Mouse (Mus musculus) cerebellum, adult 11-12 months (tissue): ENCODE results near the gene Hgf.

Experiments
- DNase-seq: peaks from one replicate; pipeline ENCODE4 v3.0.0; 2022

The Hgf gene

DNA sequence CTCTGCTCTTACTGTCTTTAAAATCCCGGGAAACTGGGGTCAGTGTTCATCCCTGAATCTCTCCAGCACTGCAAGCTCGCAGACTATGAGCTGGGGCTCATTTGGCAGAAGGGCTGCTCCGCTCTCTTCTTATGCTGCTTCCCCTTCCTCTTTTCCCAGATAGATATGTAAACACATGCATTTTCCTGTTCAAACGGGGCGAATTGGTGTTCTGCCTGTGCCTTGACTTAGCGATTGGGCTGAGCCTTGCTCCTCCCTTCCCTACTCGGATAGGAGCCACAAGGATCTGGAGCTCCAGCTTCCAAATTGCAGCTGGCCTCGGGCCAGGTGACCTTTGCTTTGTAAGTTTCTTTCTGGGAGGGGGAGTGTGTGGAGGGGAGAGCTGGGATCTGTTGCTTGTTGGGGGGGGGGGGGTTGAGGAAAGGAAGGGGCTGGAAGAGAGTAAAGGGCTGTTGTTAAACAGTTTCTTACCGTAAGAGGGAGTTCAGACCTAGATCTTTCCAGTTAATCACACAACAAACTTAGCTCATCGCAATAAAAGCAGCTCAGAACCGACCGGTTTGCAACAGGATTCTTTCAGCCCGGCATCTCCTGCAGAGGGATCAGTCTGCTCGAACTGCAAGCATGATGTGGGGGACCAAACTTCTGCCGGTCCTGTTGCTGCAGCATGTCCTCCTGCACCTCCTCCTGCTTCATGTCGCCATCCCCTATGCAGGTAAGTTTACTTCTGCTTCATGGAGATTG is at the start of gene Hgf:
Hgf (plus strand) TSS at position 192 of the 744 bp plus-strand sequence.
- no peak for DNase-seq

DNA sequence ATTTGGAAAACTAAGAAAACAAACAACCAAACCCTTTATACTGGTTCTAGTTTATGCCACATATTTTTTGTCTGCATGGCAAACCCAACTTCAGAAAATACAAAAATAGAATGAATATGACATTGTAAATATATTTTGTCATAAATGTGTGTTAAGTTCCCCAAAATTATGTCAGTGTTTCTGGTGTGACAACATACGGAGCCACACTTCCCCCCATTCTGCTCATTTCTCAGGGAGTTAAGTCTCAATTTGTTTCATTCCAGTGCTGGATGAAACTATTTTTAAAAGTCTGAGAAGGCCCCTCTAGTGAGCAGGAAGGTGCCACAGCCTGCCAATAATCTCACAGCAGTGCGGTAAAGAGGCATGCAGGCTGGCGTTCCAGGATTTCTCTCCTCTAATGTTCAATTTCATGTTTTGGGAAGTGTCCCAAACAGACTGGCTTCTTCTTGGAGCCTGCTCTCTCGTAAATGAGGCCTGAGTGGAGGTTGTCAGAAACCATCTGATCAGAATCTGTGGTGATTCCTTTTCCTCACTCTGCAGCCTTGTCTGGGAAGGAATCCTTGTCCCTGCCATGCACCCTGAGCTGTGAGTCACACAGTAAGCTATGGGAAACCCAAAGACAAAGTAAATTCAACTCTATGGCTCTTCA is 46.5 kb upstream of the Hgf start:
- no peak for DNase-seq

DNA sequence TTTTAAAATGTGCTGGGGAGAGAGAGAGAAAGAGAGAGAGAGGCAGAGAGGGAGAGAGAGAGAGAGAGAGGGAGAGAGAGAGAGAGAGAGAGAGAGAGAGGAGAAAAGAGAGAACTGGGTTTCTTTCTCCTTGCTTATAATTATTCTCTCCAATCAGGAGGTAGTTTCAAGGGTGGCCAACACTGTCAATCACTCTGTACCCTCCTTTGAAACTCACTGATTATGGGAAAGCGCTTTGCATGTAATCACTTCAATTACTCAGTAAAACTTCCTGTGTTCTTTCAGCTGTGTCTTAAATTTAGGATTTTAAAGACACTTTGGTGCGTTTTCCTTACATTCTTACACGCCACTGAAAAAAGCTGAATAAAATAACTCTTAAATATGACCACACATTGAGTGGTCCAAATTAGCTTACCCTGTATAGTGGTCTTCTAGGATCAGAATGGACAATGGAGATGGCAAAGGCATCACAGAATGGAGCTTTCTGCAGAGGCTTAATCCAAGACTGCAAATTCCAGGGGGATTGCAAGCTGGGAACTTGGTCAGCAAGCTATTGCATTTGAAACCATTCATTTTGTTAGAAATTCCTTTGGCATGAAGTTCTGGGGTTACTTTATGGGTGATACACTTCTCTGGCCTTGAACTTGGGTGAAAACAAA is 21.5 kb upstream of the Hgf start:
- no peak for DNase-seq

DNA sequence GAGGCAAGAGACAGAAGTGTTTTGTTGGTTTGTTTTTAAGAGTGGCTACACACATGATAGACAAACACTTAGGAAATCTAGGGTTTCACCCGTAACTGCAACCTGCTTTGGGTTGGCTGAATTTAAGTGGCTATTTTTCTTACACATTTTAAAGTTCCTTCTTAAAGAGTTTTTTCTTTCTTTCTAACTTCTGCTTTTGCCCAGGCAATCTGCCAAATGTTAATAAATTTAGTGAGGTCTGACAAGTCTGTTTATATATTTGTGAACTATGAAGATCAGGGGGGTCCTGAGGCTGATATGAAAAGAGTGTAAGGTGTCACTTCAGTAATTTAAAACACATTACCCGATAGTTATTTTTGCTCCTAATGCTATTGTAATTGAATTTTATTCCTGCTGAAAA is 15.2 kb upstream of the Hgf start:
- DNase-seq: no peak

DNA sequence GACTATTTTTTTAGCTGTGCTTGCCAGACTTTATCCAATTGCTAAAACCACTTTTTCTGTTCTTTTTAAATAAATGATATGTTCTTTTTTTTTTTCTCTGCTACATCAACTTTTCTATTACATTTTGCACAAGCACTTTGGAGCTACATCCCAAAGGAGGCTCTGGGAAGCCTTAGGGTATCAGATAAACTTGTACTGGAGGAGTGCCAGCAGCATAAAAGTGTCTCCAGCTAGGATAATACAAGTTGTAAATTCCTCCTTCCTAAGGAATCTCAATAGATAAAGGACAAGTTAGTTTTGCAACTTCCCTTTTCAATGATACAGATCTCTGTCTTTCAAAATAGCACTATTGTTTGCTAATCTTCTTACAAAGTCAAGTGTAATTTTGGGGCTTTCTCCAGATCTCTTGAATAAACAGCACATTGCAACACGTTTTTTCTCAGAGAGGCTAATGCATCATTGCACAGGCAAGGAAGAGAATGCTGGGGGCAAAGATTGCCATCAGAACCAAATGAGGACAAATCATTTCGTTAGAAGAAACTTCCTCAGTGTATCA is 11.7 kb upstream of the Hgf start:
- no peak for DNase-seq

DNA sequence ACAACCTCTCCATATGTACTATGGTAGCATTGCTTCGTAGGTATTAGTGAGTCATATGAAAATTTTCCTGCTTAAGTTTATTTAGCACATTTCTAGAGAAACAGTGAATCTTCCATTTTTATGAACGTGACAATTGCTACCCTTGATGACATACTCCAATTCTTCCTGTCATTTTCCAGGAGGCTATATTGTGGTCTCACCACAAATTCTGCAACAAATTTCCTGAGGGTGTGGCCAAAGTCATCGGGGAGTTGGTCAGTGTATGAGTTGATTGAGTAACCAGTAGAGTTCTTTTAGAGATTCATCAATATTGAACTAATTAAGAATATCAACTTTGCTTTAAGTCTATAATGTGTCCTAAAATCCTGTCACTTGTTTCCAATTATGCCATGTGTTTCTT is 5.8 kb upstream of the Hgf start:
- no peak for DNase-seq

DNA sequence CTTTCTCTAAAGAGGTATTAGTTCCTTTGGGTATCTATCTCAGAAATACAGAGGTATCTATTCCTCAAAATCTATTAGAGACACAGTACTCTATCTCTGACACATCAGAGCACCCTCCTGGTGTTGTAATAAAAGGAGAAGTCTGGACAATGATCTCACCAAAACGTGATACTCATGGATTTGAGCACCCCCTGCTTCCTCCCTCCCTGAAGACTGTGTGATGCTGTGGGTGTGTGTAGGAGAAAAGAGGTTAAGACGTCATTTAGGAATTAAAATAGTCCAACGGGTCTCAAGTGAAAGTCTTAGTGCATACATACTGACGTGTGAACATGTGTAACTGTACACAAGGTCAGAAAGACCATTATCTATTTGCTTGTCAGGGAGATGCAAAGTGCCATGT is 648 bp upstream of the Hgf start:
- DNase-seq: no peak

DNA sequence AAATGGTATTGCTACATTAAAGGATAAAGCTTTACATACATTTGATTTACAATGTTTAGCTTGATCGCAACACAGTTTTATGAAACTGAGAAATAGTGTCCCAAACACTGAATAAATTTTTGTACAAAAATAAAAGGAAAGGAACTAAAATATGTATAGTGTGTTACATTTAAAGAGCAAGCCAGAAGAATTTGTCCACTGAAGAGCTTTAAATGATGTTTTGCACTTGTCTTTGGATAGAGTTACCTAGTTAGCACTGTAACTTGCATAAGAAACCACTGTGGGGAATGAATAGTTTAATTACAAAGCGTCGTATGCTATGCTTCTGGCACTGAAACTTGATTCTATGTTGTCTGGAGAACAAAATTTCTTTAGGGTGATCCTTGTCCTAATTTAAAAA is 7.0 kb downstream of the Hgf start:
- no peak for DNase-seq

DNA sequence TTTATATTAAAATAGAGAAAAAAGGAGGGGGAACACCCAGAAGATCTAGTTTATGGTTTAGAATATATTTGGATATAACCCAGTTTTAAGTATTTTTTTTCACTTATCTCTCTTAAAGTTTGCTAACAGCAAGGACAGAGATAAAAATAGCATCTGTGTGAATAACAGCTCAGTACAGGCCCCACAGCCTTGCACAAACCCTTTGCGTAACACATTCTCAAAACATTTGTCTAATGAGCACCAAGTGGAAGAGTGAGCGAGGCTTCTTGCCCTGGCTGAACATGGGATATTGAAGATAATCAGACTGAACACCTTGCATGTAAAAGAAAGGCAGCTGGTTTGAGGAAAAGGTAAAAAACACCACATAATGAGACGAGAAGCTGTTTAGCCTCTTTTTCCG is 15.7 kb downstream of the Hgf start:
- no peak for DNase-seq

DNA sequence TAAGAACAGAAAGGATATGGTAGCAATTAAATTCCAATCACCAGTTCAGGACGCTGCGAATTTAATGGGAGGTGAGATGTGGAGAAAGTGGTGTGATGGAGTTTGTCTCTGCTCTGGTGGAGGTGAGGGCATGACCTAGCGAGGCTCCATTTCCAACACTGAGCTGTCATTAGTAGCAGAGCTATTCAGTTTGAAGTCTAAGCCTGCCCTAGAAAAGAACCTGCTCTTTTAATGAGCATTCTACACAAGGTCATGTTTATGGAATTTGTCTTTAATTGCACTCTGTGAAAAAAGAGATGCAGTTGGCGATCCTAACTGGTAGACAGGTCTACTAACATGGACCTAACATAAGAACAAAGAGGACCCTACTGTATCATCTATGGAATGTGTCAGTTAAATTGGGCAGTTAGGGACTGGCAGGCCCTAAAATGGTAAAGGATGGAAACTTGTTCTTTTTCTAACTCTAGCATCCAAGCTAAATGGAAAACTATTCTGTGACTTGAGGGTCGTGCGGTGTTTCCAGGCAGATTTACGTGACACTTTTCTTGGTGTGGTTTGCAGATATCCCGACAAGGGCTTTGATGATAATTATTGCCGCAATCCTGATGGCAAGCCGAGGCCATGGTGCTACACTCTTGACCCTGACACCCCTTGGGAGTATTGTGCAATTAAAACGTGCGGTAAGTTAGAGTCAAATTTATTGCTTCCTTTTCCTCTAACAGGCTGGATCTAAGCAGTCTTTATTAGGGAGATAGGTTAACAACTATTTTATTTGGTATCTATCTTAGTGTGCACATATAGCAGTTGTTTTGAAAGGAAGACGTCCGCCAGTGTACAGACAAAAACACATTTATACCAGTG is 24.8 kb downstream of the Hgf start:
- DNase-seq: no peak

DNA sequence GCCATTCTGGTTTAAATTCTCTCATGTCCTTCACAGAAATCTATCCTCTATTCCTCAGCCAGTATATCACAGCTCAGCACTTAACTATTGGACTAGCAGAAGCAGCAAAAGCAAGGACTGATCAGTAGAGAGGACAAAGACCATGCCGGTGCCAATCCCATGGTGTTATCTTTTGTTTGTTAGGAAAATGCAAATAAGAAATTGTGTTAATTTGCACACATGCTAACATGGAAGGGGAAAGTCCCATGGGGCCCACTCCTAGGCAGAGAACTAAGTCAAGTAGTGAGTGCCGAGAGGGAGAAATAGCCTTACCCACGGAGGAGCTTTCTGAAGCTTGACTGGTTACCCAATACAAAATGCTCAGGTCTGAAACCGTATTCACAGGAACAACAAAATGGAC is 42.4 kb downstream of the Hgf start:
- DNase-seq: no peak

DNA sequence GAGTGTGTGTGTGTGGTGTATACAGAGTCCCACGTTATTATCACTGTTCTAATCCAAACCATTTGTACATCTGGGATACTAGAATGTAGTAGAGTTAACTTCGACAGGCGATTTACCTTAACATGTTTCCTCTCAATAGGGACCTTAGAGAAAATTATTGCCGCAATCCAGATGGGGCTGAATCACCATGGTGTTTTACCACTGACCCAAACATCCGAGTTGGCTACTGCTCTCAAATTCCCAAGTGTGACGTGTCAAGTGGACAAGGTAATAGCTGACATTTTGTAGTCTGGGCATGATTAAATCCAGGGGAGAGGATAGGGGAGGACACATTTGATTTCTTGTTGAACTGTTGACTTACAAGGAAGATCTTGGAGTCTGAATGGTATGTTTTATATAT is 44.7 kb downstream of the Hgf start:
- DNase-seq: no peak

DNA sequence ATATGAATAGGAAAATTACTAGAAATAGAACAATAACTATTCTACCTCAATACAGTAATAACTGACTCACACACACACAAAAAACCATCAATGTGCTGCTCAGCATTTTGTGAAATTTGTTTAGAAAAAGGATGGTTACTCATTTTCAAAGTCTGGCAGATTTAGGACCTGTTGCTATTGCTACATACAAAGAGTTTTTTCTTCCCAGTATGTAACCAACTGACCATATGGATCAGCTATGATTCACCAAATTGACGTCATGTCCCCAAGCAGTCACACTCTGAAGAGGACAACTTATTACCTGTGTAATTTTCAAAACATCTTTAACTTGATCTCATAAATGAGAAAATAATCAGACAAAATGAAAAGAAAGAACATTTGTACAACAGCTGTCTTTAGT is 48.2 kb downstream of the Hgf start:
- DNase-seq: no peak

DNA sequence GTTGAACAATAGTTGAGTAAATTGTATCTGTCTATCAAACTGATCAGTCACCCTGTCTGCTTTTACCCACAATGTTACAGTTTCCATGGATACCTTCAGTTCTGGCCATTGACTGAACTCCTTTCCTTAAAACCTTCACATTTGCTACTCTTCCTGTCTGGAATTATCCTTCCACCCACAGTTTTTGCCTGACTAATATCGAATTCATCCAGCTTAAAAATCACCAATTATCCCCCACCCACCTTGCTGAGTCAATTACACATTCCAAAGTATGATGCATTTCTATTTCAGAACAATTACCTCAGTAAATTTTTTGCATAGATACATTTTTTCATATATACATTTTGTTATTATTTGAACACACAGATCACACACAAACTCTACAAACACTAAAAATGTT is 79.7 kb downstream of the Hgf start:
- DNase-seq: no peak

DNA sequence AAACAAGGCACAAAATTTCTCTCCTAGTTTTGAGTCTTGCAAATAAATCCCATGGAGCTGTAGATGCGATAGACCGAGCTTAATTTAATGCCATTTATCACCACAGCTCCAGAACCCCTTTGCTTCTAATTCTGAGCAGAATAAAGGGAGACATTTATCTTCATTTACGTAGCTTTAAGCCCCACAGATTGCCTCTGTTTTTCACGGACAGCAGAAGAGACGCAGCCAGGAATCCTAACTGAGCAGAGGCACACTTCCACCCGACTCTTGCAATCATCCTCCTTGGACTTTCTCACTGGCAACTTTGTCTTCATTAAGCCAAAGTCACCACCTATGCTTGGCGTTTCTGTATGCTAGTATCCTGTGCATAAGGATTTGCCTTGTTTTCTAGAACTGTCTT is 93.1 kb downstream of the Hgf start:
- no peak for DNase-seq

DNA sequence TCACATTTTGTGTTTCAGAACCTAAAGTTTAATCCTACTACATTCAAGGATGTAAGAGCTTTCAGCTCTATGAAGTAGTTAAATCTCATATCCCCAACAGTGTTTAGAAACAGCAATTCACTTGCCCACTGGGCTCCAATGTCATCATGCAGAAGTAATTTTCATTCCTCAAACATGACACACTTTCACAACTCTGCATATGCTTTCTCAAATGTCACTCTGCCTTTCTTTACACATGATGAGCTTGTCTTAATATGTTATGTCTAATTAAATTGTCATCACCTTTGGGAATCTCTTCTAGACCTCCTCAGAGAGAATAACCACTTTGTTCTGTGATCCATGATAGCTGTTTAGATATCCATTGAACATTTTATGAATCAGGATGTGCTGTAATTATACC is 94.4 kb downstream of the Hgf start:
- no peak for DNase-seq

DNA sequence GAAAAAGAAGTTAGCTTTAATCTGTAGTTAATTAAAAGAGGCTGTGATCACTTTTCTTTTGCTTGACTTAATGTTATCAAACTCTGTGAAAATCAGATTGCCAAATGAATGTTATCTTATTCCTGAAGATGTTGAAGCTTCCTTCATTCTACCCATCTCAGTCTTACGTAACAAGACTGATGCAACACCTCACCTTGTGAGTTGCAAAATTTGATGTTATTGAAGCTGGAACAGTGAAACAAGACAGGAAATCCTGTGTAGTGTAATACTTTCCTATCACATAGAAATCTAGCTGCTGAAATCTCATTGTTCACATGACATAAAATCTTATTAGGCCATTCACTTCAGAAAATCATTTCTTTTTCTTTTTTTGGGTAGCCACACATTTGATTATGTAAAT is 96.9 kb downstream of the Hgf start:
- no peak for DNase-seq

DNA sequence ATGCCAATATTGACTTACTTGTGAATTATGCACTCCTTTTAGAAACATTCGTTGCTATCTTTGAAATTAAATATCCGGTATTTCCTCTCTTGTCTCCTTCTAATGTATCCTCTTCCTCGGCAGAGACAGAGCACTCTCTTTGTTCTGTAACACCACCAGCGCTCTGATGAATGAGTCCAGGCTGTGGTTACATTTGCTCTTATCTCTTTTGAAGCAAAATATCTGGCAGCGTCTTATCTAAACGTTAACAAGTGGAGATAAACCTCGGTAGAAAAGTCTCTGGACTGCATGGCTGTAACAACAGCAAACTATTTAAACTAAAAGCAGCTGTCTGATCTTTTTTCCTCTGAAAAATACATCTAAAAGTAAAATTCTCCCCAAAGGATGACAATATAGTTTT is 100.7 kb downstream of the Hgf start:
- DNase-seq: no peak
